Mouse (Mus musculus) A20 (cell line): ENCODE data around the gene Cdkl4.

ENCODE experiments used
- DNase-seq: peaks from one replicate; pipeline ENCODE4 v3.0.0-alpha.2; 2011; ENCODE audit warnings: low read depth, low spot score

The Cdkl4 gene

GRCm38 (mm10) chr17:80480031-80480854 lies 97.4 kb downstream of the Cdkl4 start, which contains the start of gene Sos1:
Gene Sos1 (minus strand): TSS chr17:80480453.
- peak; percentile 97 for DNase-seq

GRCm38 (mm10) chr17:80479295-80480030 lies 98.2 kb downstream of the Cdkl4 start:
- DNase-seq = peak; percentile 86

GRCm38 (mm10) chr17:80477679-80478078 lies 99.9 kb downstream of the Cdkl4 start:
- DNase-seq = peak; percentile 77

GRCm38 (mm10) chr17:80476496-80476895 lies 101.1 kb downstream of the Cdkl4 start:
- DNase-seq = no peak
